Mouse (Mus musculus): ENCODE measurements around the gene Nbr1. TPM values are rescaled to one million over a fixed set of nuclear protein-coding genes. Genes with fewer than 3 reads are reported as not detected.
"Not testable (repeated sequence)": the region's sequence is repeated elsewhere in the genome, so short reads cannot be mapped to it uniquely, and the experiment has no call there.

Nbr1 gene
- polyA plus RNA-seq, 1 experiment: 137 TPM

- TF ChIP-seq POLR2A (IDR thresholded peaks at IDR 0.05; ENCODE audit: borderline replicate concordance, insufficient read depth, low read length) (no peak), CTCF (IDR thresholded peaks at IDR 0.05; ENCODE audit: borderline replicate concordance, insufficient read depth, low read depth, low read length) (no peak)
- no peak for DNase-seq
- Histone ChIP-seq H3K4me3 (replicated peaks; ENCODE audit: insufficient read depth, low read depth, low read length) (no peak overlapping the region), H3K27ac (ENCODE audit: insufficient read depth, low read length) (no peak overlapping the region), H3K27me3 (ENCODE audit: control insufficient read depth, insufficient read depth, low read length) (no peaks in the 10 kb centered on the region), H3K4me1 (ENCODE audit: control insufficient read depth, insufficient read depth, low read length) (no peaks in the 10 kb centered on the region; the same call in 1 of the 2 replicates)
- 35% methylated on average over 3 of the region's 3 CpGs for WGBS
Observed at GRCm38 (mm10) chr11:101602491-101602890, 50.5 kb downstream of the Nbr1 start.

- no peak overlapping the region for H3K4me3 ChIP-seq (replicated peaks; ENCODE audit: insufficient read depth, low read depth, low read length)
- H3K27ac ChIP-seq (ENCODE audit: insufficient read depth, low read length): no peak overlapping the region
- no peaks in the 10 kb centered on the region; the same call in 1 of the 2 replicates for H3K4me1 ChIP-seq (ENCODE audit: control insufficient read depth, insufficient read depth, low read length)
- WGBS: 17% methylated on average over 3 of the region's 3 CpGs
- no peak for DNase-seq
- H3K27me3 ChIP-seq (ENCODE audit: control insufficient read depth, insufficient read depth, low read length): no peaks in the 10 kb centered on the region
- TF ChIP-seq CTCF (IDR thresholded peaks at IDR 0.05; ENCODE audit: borderline replicate concordance, insufficient read depth, low read depth, low read length): no peak
- no peak for TF ChIP-seq POLR2A (IDR thresholded peaks at IDR 0.05; ENCODE audit: borderline replicate concordance, insufficient read depth, low read length)
Observed at GRCm38 (mm10) chr11:101604116-101604515, 52.2 kb downstream of the Nbr1 start.

- H3K27ac ChIP-seq (ENCODE audit: insufficient read depth, low read length); H3K4me1 ChIP-seq (ENCODE audit: control insufficient read depth, insufficient read depth, low read length); H3K27me3 ChIP-seq (ENCODE audit: control insufficient read depth, insufficient read depth, low read length): not testable (repeated sequence)
- H3K4me3 ChIP-seq (replicated peaks; ENCODE audit: insufficient read depth, low read depth, low read length): peak overlapping the region; percentile 51
- peak; percentile 59 to 60 for DNase-seq
- WGBS: 3% methylated on average over 30 of the region's 30 CpGs
Observed at GRCm38 (mm10) chr11:101604531-101605453, 52.8 kb downstream of the Nbr1 start.

GRCm38 (mm10) chr11:101607134-101607533 is 55.2 kb downstream of the Nbr1 start:
- WGBS: 90% methylated on average over 4 of the region's 4 CpGs

GRCm38 (mm10) chr11:101610445-101610844 is 58.5 kb downstream of the Nbr1 start:
- TF ChIP-seq POLR2A (IDR thresholded peaks at IDR 0.05; ENCODE audit: borderline replicate concordance, insufficient read depth, low read length) (no peak), CTCF (IDR thresholded peaks at IDR 0.05; ENCODE audit: borderline replicate concordance, insufficient read depth, low read depth, low read length) (no peak)
- peaks cover 3% of the 10 kb centered on the region; the same call in 1 of the 2 replicates for H3K4me1 ChIP-seq (ENCODE audit: control insufficient read depth, insufficient read depth, low read length)
- H3K27me3 ChIP-seq (ENCODE audit: control insufficient read depth, insufficient read depth, low read length): no peaks in the 10 kb centered on the region
- no peak overlapping the region for H3K4me3 ChIP-seq (replicated peaks; ENCODE audit: insufficient read depth, low read depth, low read length)
- no peak overlapping the region for H3K27ac ChIP-seq (ENCODE audit: insufficient read depth, low read length)
- DNase-seq: no peak
- 30% methylated on average over 11 of the region's 11 CpGs for WGBS

More at GRCm38 (mm10) chr11:101607134-101607533, 55.2 kb downstream of the Nbr1 start:
- H3K27ac ChIP-seq (ENCODE audit: insufficient read depth, low read length); DNase-seq; H3K27me3 ChIP-seq (ENCODE audit: control insufficient read depth, insufficient read depth, low read length); H3K4me3 ChIP-seq (replicated peaks; ENCODE audit: insufficient read depth, low read depth, low read length); H3K4me1 ChIP-seq (ENCODE audit: control insufficient read depth, insufficient read depth, low read length): not testable (repeated sequence)

GRCm38 (mm10) chr11:101613596-101613995 is 61.6 kb downstream of the Nbr1 start:
- no peak for DNase-seq
- WGBS: 85% methylated on average over 6 of the region's 6 CpGs
- TF ChIP-seq POLR2A (IDR thresholded peaks at IDR 0.05; ENCODE audit: borderline replicate concordance, insufficient read depth, low read length): no peak
- TF ChIP-seq CTCF (IDR thresholded peaks at IDR 0.05; ENCODE audit: borderline replicate concordance, insufficient read depth, low read depth, low read length): no peak

GRCm38 (mm10) chr11:101614116-101614515 is 62.2 kb downstream of the Nbr1 start:
- TF ChIP-seq POLR2A (IDR thresholded peaks at IDR 0.05; ENCODE audit: borderline replicate concordance, insufficient read depth, low read length) (no peak), CTCF (IDR thresholded peaks at IDR 0.05; ENCODE audit: borderline replicate concordance, insufficient read depth, low read depth, low read length) (no peak)
- H3K4me3 ChIP-seq (replicated peaks; ENCODE audit: insufficient read depth, low read depth, low read length): no peak overlapping the region
- H3K27ac ChIP-seq (ENCODE audit: insufficient read depth, low read length): no peak overlapping the region
- WGBS: 52% methylated on average over 4 of the region's 4 CpGs
- H3K27me3 ChIP-seq (ENCODE audit: control insufficient read depth, insufficient read depth, low read length): no peaks in the 10 kb centered on the region
- DNase-seq: no peak
- peaks cover 3% of the 10 kb centered on the region; the same call in 1 of the 2 replicates for H3K4me1 ChIP-seq (ENCODE audit: control insufficient read depth, insufficient read depth, low read length)

More at GRCm38 (mm10) chr11:101613596-101613995, 61.6 kb downstream of the Nbr1 start:
- no peak overlapping the region for H3K4me3 ChIP-seq (replicated peaks; ENCODE audit: insufficient read depth, low read depth, low read length)
- H3K4me1 ChIP-seq (ENCODE audit: control insufficient read depth, insufficient read depth, low read length): peaks cover 3% of the 10 kb centered on the region; the same call in 1 of the 2 replicates
- no peaks in the 10 kb centered on the region for H3K27me3 ChIP-seq (ENCODE audit: control insufficient read depth, insufficient read depth, low read length)
- no peak overlapping the region for H3K27ac ChIP-seq (ENCODE audit: insufficient read depth, low read length)

- Histone ChIP-seq H3K4me1 (ENCODE audit: control insufficient read depth, insufficient read depth, low read length) (peaks cover 3% of the 10 kb centered on the region; the same call in 1 of the 2 replicates), H3K27ac (ENCODE audit: insufficient read depth, low read length) (no peak overlapping the region), H3K27me3 (ENCODE audit: control insufficient read depth, insufficient read depth, low read length) (no peaks in the 10 kb centered on the region), H3K4me3 (replicated peaks; ENCODE audit: insufficient read depth, low read depth, low read length) (no peak overlapping the region)
- WGBS: 88% methylated on average over 6 of the region's 6 CpGs
- no peak for DNase-seq
- TF ChIP-seq CTCF (IDR thresholded peaks at IDR 0.05; ENCODE audit: borderline replicate concordance, insufficient read depth, low read depth, low read length) (no peak), POLR2A (IDR thresholded peaks at IDR 0.05; ENCODE audit: borderline replicate concordance, insufficient read depth, low read length) (no peak)
Observed at GRCm38 (mm10) chr11:101615380-101615779, 63.4 kb downstream of the Nbr1 start.

Measured in cerebellum, adult 2 months (tissue).